Mouse (Mus musculus) ES-Bruce4 (cell line): Measurements from ENCODE around the gene Cnst.

Experiments used
- CTCF ChIP-seq: IDR thresholded peaks from one replicate; pipeline ENCODE4 v1.8.1; 2011; ENCODE audit warnings: low read depth, low read length
- POLR2A ChIP-seq: IDR thresholded peaks from one replicate; pipeline ENCODE4 v1.8.1; 2011; ENCODE audit warnings: low read length; ENCODE audit not compliant: insufficient read depth

DNA sequence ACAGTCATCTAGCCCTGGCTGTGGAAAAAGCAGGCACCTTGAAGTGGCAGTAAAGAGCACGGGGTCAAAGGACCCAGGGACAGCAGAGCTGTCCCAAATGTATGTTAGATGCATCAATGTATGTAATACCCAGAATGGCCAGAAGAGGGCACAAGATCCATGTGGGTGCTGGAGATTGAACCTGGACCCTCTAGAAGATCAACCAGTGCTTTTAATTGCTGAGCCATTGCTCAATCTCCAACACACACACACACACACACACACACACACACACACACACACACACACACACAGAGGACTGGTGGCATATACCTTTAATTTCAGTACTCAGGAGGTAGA lies 87.2 kb downstream of the Cnst start:
- TF ChIP-seq CTCF (peak; percentile 32), POLR2A (no peak)
